Mouse (Mus musculus) cerebellum, adult 8-10 months (tissue): ENCODE measurements at regions not wholly inside any gene's neighbourhood (a gene's known extent, or its start where the extent isn't known, plus 50 kb on each side); places are given as distances from the start of the nearest gene placed in this dataset.

Experiments
- DNase-seq: peaks from one replicate; pipeline ENCODE4 v3.0.0; 2022

- DNase-seq, result no peak
These were observed 843.4 kb downstream of the Cdh8 start for GRCm38 (mm10) chr8:98572597-98573514.

- no peak for DNase-seq
These were observed 849.6 kb downstream of the Cdh8 start for GRCm38 (mm10) chr8:98566661-98567060.

GRCm38 (mm10) chr8:98518459-98518858, 897.8 kb downstream of the Cdh8 start:
- DNase-seq, result no peak

- no peak for DNase-seq
These were observed 901.0 kb downstream of the Cdh8 start for GRCm38 (mm10) chr8:98515246-98515645.

GRCm38 (mm10) chr8:98496793-98497192, 919.5 kb downstream of the Cdh8 start:
- no peak for DNase-seq

- no peak for DNase-seq
These were observed 952.8 kb downstream of the Cdh8 start for GRCm38 (mm10) chr8:98463375-98464030.

GRCm38 (mm10) chr8:98455539-98455938, 960.7 kb downstream of the Cdh8 start:
- DNase-seq, result no peak
